Comparison of ENCODE assay signal across 8 mouse cellular contexts in genomic region chr3:90213377-90213866, GRCm38 (mm10). TPM values are rescaled to one million over a fixed set of nuclear protein-coding genes. Genes with fewer than 3 reads are reported as not detected.
A peak's percentile ranks its signal among the peaks of the same experiment; 100 is the strongest.
DNase-seq lines count a peak whose midpoint lies in the region; ATAC-seq and TF ChIP-seq lines count a peak whose summit lies in the region.

Gene Rps27 (minus strand): TSS chr3:90213651.
Gene Rab13 (plus strand): TSS chr3:90213695.

- peak within 1 kb of the TSS; percentile 91 for H3K27ac ChIP-seq in heart, embryonic 15.5 days
- H3K27ac ChIP-seq in liver, embryonic 14.5 days = peak within 1 kb of the TSS; percentile 37
- 0 out of 2 replicates have a peak within 1 kb of the TSS, but pooled peaks have one; percentile 44 for H3K27ac ChIP-seq in neural tube, embryonic 11.5 days (ENCODE audit: low read depth, low read length)
- peak within 1 kb of the TSS; percentile 92 for H3K27ac ChIP-seq in stomach, postnatal 0 days (replicated peaks)

- H3K9ac ChIP-seq in heart, embryonic 15.5 days = peak within 1 kb of the TSS; percentile 89
- H3K9ac ChIP-seq in liver, embryonic 14.5 days (replicated peaks) = peak within 1 kb of the TSS; percentile 70
- peak within 1 kb of the TSS; percentile 80 for H3K9ac ChIP-seq in neural tube, embryonic 11.5 days (ENCODE audit: low read length)
- peak within 1 kb of the TSS; percentile 98 for H3K9ac ChIP-seq in stomach, postnatal 0 days (ENCODE audit: low read length)

- peak; percentile 97 for ATAC-seq in CD4-positive, CD25-positive, alpha-beta regulatory T cell, adult 4 months
- peak; percentile 93 for ATAC-seq in heart, embryonic 15.5 days (replicated peaks; ENCODE audit: insufficient number of reproducible peaks, insufficient read depth, low FRiP score, low read depth)
- ATAC-seq in liver, embryonic 14.5 days (ENCODE audit: insufficient read depth) = peak; percentile 90
- peak; percentile 91 for ATAC-seq in neural tube, embryonic 11.5 days (ENCODE audit: insufficient read depth, low FRiP score, low TSS enrichment)
- peak; percentile 94 for ATAC-seq in stomach, postnatal 0 days (ENCODE audit: low FRiP score, low TSS enrichment)

- H3K27me3 ChIP-seq in heart, embryonic 15.5 days = no peaks in the 10 kb centered on the region
- no peaks in the 10 kb centered on the region for H3K27me3 ChIP-seq in liver, embryonic 14.5 days (ENCODE audit: control insufficient read depth, insufficient read depth, low read length)
- H3K27me3 ChIP-seq in neural tube, embryonic 11.5 days (ENCODE audit: control insufficient read depth, insufficient read depth, low read length) = no peaks in the 10 kb centered on the region
- H3K27me3 ChIP-seq in stomach, postnatal 0 days (ENCODE audit: control insufficient read depth, insufficient read depth, low read length) = no peaks in the 10 kb centered on the region

- WGBS in heart, embryonic 15.5 days = under 1% methylated on average over 42 of the region's 42 CpGs
- WGBS in liver, embryonic 14.5 days (ENCODE audit: insufficient replicate concordance) = under 1% methylated on average over 42 of the region's 42 CpGs
- WGBS in neural tube, embryonic 11.5 days = under 1% methylated on average over 42 of the region's 42 CpGs
- under 1% methylated on average over 42 of the region's 42 CpGs for WGBS in stomach, postnatal 0 days

- H3K36me3 ChIP-seq in heart, embryonic 15.5 days = peaks cover 39% of the 10 kb centered on the region
- H3K36me3 ChIP-seq in liver, embryonic 14.5 days (replicated peaks; ENCODE audit: control insufficient read depth, insufficient read depth, low read depth) = peaks cover 41% of the 10 kb centered on the region
- H3K36me3 ChIP-seq in neural tube, embryonic 11.5 days (ENCODE audit: control insufficient read depth, insufficient read depth, low read length) = peaks cover 9% of the 10 kb centered on the region
- peaks cover 5% of the 10 kb centered on the region for H3K36me3 ChIP-seq in stomach, postnatal 0 days (ENCODE audit: control insufficient read depth, insufficient read depth, low read length)

- no peaks in the 10 kb centered on the region for H3K9me3 ChIP-seq in heart, embryonic 15.5 days (replicated peaks)
- H3K9me3 ChIP-seq in liver, embryonic 14.5 days (ENCODE audit: control insufficient read depth, low read length) = no peaks in the 10 kb centered on the region
- no peaks in the 10 kb centered on the region for H3K9me3 ChIP-seq in neural tube, embryonic 11.5 days (ENCODE audit: control insufficient read depth, low read length)
- H3K9me3 ChIP-seq in stomach, postnatal 0 days (ENCODE audit: control insufficient read depth, low read length) = no peaks in the 10 kb centered on the region

- no peak for TF ChIP-seq EP300 in liver, embryonic 14.5 days (IDR thresholded peaks at IDR 0.05; ENCODE audit: low read depth)
- TF ChIP-seq EP300 in stomach, postnatal 0 days (optimal IDR thresholded peaks at IDR 0.05) = no peak

- H3K4me3 ChIP-seq in heart, embryonic 15.5 days = peak within 1 kb of the TSS; percentile 94
- H3K4me3 ChIP-seq in liver, embryonic 14.5 days (ENCODE audit: insufficient read depth in 1 of 2, low read depth in 2 of 2, low read length in 2 of 2) = peak within 1 kb of the TSS; percentile 69 to 100
- peak within 1 kb of the TSS; percentile 75 for H3K4me3 ChIP-seq in neural tube, embryonic 11.5 days (ENCODE audit: low read depth, low read length)
- H3K4me3 ChIP-seq in stomach, postnatal 0 days (ENCODE audit: low read depth, low read length) = peak within 1 kb of the TSS; percentile 90

- peak; percentile 88 for DNase-seq in c-Kit-negative CD71-positive TER-119-positive erythroid progenitor cells, embryonic 14.5 days (ENCODE audit: low read depth, low spot score)
- peak; percentile 91 for DNase-seq in fibroblast of lung, adult 2 months (ENCODE audit: low read depth)
- peak; percentile 90 to 95 for DNase-seq in kidney, postnatal 25 days
- DNase-seq in liver, embryonic 14.5 days (ENCODE audit: low read depth in 3 of 3, low spot score in 3 of 3) = peak; percentile 89 to 92 (median 89)
- DNase-seq in neural tube, embryonic 11.5 days (ENCODE audit: low spot score) = peak; percentile 89
- peak; percentile 90 for DNase-seq in stomach, postnatal 0 days (ENCODE audit: low spot score)

- peaks cover 33% of the 10 kb centered on the region for H3K4me1 ChIP-seq in heart, embryonic 15.5 days (replicated peaks)
- H3K4me1 ChIP-seq in liver, embryonic 14.5 days (replicated peaks; ENCODE audit: control insufficient read depth in 2 of 2, insufficient read depth in 2 of 2, low read length in 1 of 2) = peaks cover 20 to 26% of the 10 kb centered on the region in 2 experiments
- peaks cover 8% of the 10 kb centered on the region; the same call in 1 of the 2 replicates for H3K4me1 ChIP-seq in neural tube, embryonic 11.5 days (ENCODE audit: control insufficient read depth, insufficient read depth, low read length)
- H3K4me1 ChIP-seq in stomach, postnatal 0 days (replicated peaks; ENCODE audit: control insufficient read depth, insufficient read depth) = peaks cover 4% of the 10 kb centered on the region; the same call in 1 of the 2 replicates

- TF ChIP-seq CTCF in liver, embryonic 14.5 days (IDR thresholded peaks at IDR 0.05; ENCODE audit: low read depth) = no peak
- no peak for TF ChIP-seq CTCF in stomach, postnatal 0 days (IDR thresholded peaks at IDR 0.05; ENCODE audit: low read depth)

- peak within 1 kb of the TSS; percentile 93 for H3K4me2 ChIP-seq in heart, embryonic 15.5 days
- peak within 1 kb of the TSS; percentile 97 for H3K4me2 ChIP-seq in liver, embryonic 14.5 days (ENCODE audit: low read depth)
- peak within 1 kb of the TSS; percentile 85 for H3K4me2 ChIP-seq in neural tube, embryonic 11.5 days (ENCODE audit: low read depth)
- peak within 1 kb of the TSS; percentile 59 for H3K4me2 ChIP-seq in stomach, postnatal 0 days (replicated peaks; ENCODE audit: low read depth)

RNA-seq across cellular contexts. Expression of gene Rps27, which starts in this region (rescaled TPM):
- 1,000 to 10,000 TPM; 7,118 to 8,557 TPM for polyA plus RNA-seq in CD4-positive, CD25-positive, alpha-beta regulatory T cell, adult 4 months (2017; shearing (Covaris generic))
- polyA plus RNA-seq in heart, embryonic 15.5 days (2015; fragmentation: Nextera tagmentation; extraction: Ambion mirVana) = 766 and 874 TPM in 2 replicates
- polyA plus RNA-seq in liver, embryonic 14.5 days (2012; rRNA removed) = 1,231 and 1,357 TPM in 2 replicates
- 948 and 959 TPM in 2 replicates for polyA plus RNA-seq in liver, embryonic 14.5 days (2014; fragmentation: Nextera tagmentation; extraction: Ambion mirVana)
- polyA plus RNA-seq in neural tube, embryonic 11.5 days (2014; fragmentation: Nextera tagmentation; extraction: Ambion mirVana) = 1,223 and 1,277 TPM in 2 replicates
- polyA plus RNA-seq in stomach, postnatal 0 days (2015; fragmentation: Nextera tagmentation; extraction: Ambion mirVana) = 1,661 and 1,706 TPM in 2 replicates

RNA-seq across cellular contexts. Expression of gene Rab13, which starts in this region (rescaled TPM):
- under 1 TPM in 1 of 2 experiments, not detected in 1; 0.58 TPM for polyA plus RNA-seq in CD4-positive, CD25-positive, alpha-beta regulatory T cell, adult 4 months (2017; shearing (Covaris generic))
- 22.1 and 24.0 TPM in 2 replicates for polyA plus RNA-seq in heart, embryonic 15.5 days (2015; fragmentation: Nextera tagmentation; extraction: Ambion mirVana)
- polyA plus RNA-seq in liver, embryonic 14.5 days (2012; rRNA removed) = 2.0 and 4.3 TPM in 2 replicates
- 1.9 and 2.9 TPM in 2 replicates for polyA plus RNA-seq in liver, embryonic 14.5 days (2014; fragmentation: Nextera tagmentation; extraction: Ambion mirVana)
- polyA plus RNA-seq in neural tube, embryonic 11.5 days (2014; fragmentation: Nextera tagmentation; extraction: Ambion mirVana) = 10.4 and 12.3 TPM in 2 replicates
- 17.8 and 18.2 TPM in 2 replicates for polyA plus RNA-seq in stomach, postnatal 0 days (2015; fragmentation: Nextera tagmentation; extraction: Ambion mirVana)

Comparison
In these comparisons a context has a peak if more than half of its experiments do, and no peak if none do; other contexts are left out.
1. Peak in every context shown above with its lines: DNase-seq, ATAC-seq, H3K4me3 ChIP-seq and H3K27ac ChIP-seq.
2. H3K27ac ChIP-seq: peak in every context shown above with its lines; median percentile 92 in stomach, postnatal 0 days; 91 in heart, embryonic 15.5 days; 44 in neural tube, embryonic 11.5 days; 37 in liver, embryonic 14.5 days.